Mouse (Mus musculus) neural tube, embryonic 14.5 days (tissue): ENCODE measurements around the gene Rab5b. TPM values are rescaled to one million over a fixed set of nuclear protein-coding genes. Genes with fewer than 3 reads are reported as not detected.
"Not testable (repeated sequence)": the region's sequence is repeated elsewhere in the genome, so short reads cannot be mapped to it uniquely, and the experiment has no call there.

Source experiments
- ATAC-seq: fragments of 200-750 bp; cut with Nextera tagmentation; 2 replicates; pipeline ENCODE4 v1.8.0; 2017; ENCODE audit warnings: low read depth, mild to moderate bottlenecking, moderate TSS enrichment, moderate library complexity
- H3K27ac ChIP-seq: fragments of 300-500 bp; sonication (generic); 2 replicates; pipeline ENCODE4 v1.5.1; 2014; ENCODE audit warnings: low read depth, mild to moderate bottlenecking, control low read depth, low read length, moderate library complexity, mixed read lengths
- H3K27me3 ChIP-seq: fragments of 300-500 bp; sonication (generic); 2 replicates; pipeline ENCODE4 v1.6.1; 2014; ENCODE audit warnings: low read length; ENCODE audit not compliant: control insufficient read depth, insufficient read depth
- H3K36me3 ChIP-seq: fragments of 300-500 bp; sonication (generic); 2 replicates; pipeline ENCODE4 v1.6.1; 2014; ENCODE audit warnings: low read length, mixed read lengths; ENCODE audit not compliant: control insufficient read depth, insufficient read depth
- H3K4me1 ChIP-seq: fragments of 300-500 bp; sonication (generic); 2 replicates; pipeline ENCODE4 v1.6.1; 2014; ENCODE audit warnings: low read length; ENCODE audit not compliant: control insufficient read depth, insufficient read depth
- H3K4me2 ChIP-seq: fragments of 300-500 bp; sonication (generic); 2 replicates; pipeline ENCODE4 v1.6.1; 2014; ENCODE audit warnings: mild to moderate bottlenecking, low read depth, low read length, control low read depth
- H3K4me3 ChIP-seq: fragments of 300-500 bp; sonication (generic); 2 replicates; pipeline ENCODE4 v1.5.1; 2014; ENCODE audit warnings: low read depth, low read length, control low read depth, mixed read lengths
- H3K9ac ChIP-seq: fragments of 300-500 bp; sonication (generic); replicated peaks from 2 replicates; pipeline ENCODE4 v1.6.1; 2014; ENCODE audit warnings: low read depth, mild to moderate bottlenecking, control low read depth, low read length, mixed read lengths
- H3K9me3 ChIP-seq: fragments of 300-500 bp; sonication (generic); 2 replicates; pipeline ENCODE4 v1.6.1; 2016; ENCODE audit warnings: low read length; ENCODE audit not compliant: control insufficient read depth
- WGBS: fragments of 180-500 bp; shearing (Covaris S2); extraction: QIAGEN DNeasy Blood & Tissue Kit; methylation state at CpG from one replicate; pipeline ENCODE4 v1.1.7; 2014; 5-methylcytosine and 5-hydroxymethylcytosine counted together
- polyA plus RNA-seq: library from polyadenylated mRNA; unstranded; fragments of >200 nt; fragmentation: Nextera tagmentation; extraction: Ambion mirVana; gene quantifications from 2 replicates; pipeline ENCODE4 v1.2.1, GENCODE M21; 2014

Rab5b gene
- polyA plus RNA-seq, 1 experiment from 2014 or later = 87.4 TPM

GRCm38 (mm10) chr10:128641871-128642270 lies 54.2 kb downstream of the Rab5b start:
- H3K9ac ChIP-seq = no peak overlapping the region
- H3K9me3 ChIP-seq = no peaks in the 10 kb centered on the region
- no peak overlapping the region for H3K4me3 ChIP-seq
- H3K36me3 ChIP-seq = peaks cover 26% of the 10 kb centered on the region
- no peaks in the 10 kb centered on the region for H3K27me3 ChIP-seq
- ATAC-seq = no peak
- peaks cover 28% of the 10 kb centered on the region for H3K4me1 ChIP-seq
- 85% methylated on average over 7 of the region's 7 CpGs for WGBS
- H3K4me2 ChIP-seq = no peak overlapping the region
- H3K27ac ChIP-seq = no peak overlapping the region

DNA sequence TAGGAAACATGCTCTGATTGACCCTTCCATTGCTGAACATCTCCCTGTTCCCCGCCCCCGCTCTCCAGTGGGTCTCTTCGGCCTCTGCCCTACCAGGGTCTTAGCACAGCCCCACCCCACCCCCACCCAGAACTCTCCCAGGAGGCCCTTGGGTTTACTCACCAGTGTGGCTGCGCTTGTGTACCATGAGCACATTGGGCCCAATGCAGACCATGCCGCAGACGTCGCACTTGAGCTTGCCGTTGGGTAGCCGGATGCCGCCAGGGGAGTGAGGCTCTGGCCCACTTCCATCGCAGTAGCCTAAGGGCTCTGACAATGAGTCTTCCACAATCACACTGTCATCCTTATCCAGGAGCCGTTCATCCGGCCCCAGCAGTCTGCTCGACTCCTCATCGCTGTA lies 55.2 kb downstream of the Rab5b start:
- Histone ChIP-seq H3K9ac (no peak overlapping the region), H3K4me1 (peaks cover 23% of the 10 kb centered on the region; the same call in 1 of the 2 replicates), H3K9me3 (no peaks in the 10 kb centered on the region), H3K27me3 (no peaks in the 10 kb centered on the region), H3K4me2 (no peak overlapping the region), H3K36me3 (peaks cover 35% of the 10 kb centered on the region), H3K27ac (no peak overlapping the region), H3K4me3 (no peak overlapping the region)
- 90% methylated on average over 15 of the region's 15 CpGs for WGBS
- ATAC-seq = no peak

DNA sequence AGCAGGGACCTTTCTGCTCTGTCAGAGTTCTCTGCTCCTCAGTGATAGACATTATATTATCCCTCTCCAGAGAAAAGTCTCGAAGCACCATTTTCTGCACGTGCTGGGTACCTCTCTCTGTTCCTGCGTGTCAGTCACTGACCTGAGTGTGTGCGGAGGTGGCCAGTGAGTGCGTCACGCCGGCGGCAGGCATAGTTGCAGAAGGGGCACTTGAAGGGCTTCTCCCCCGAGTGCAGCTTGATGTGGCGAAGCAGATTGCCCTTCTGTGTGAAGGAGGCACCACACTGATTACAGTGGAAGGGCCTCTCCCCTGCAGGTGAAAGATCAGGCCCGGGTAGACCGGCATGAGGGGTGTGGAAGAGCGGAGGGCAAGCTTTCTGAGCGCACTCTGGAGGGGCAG lies 56.1 kb downstream of the Rab5b start:
- no peak overlapping the region for H3K27ac ChIP-seq
- no peak overlapping the region for H3K4me3 ChIP-seq
- no peak overlapping the region for H3K9ac ChIP-seq
- peaks cover 44% of the 10 kb centered on the region for H3K36me3 ChIP-seq
- ATAC-seq = no peak
- H3K9me3 ChIP-seq = no peaks in the 10 kb centered on the region
- 88% methylated on average over 14 of the region's 14 CpGs for WGBS
- H3K27me3 ChIP-seq = no peaks in the 10 kb centered on the region
- H3K4me1 ChIP-seq = peaks cover 20% of the 10 kb centered on the region; the same call in 1 of the 2 replicates
- H3K4me2 ChIP-seq = no peak overlapping the region

- H3K9me3 ChIP-seq = no peaks in the 10 kb centered on the region
- H3K9ac ChIP-seq = no peak overlapping the region
- H3K4me1 ChIP-seq = no peaks in the 10 kb centered on the region
- 9% methylated on average over 11 of the region's 11 CpGs for WGBS
- no peak for ATAC-seq
- no peak overlapping the region for H3K27ac ChIP-seq
- H3K4me2 ChIP-seq = 0 out of 2 replicates have a peak overlapping the region, but pooled peaks have one; percentile 8
- no peaks in the 10 kb centered on the region for H3K27me3 ChIP-seq
- no peak overlapping the region for H3K4me3 ChIP-seq
- H3K36me3 ChIP-seq = peaks cover 70% of the 10 kb centered on the region
Measured at GRCm38 (mm10) chr10:128637011-128637410, 59.1 kb downstream of the Rab5b start.

DNA sequence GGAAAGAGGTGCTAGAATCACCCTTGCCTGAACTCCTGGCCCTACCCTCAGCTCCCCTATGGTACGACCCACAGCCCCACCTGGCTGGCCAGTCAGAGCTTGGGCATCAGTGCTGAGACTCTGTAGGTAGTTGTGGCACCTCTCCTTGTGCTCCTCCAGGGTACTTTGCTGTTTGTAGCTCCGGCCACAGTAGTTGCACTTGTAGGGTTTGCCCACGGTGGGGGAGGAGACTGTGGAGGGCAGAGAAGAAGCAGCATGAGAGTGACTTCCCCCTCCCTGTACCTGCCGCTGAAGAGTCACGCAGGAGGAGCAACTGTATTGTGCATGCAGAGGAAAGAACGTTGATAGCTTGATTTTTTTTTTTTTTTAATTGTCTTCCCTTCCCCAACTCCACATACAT lies 59.5 kb downstream of the Rab5b start:
- no peak overlapping the region for H3K9ac ChIP-seq
- ATAC-seq = no peak
- no peaks in the 10 kb centered on the region for H3K9me3 ChIP-seq
- H3K4me2 ChIP-seq = no peak overlapping the region
- no peaks in the 10 kb centered on the region for H3K4me1 ChIP-seq
- H3K27me3 ChIP-seq = no peaks in the 10 kb centered on the region
- H3K27ac ChIP-seq = no peak overlapping the region
- peaks cover 70% of the 10 kb centered on the region for H3K36me3 ChIP-seq
- H3K4me3 ChIP-seq = no peak overlapping the region
- 50% methylated on average over 5 of the region's 6 CpGs for WGBS

DNA sequence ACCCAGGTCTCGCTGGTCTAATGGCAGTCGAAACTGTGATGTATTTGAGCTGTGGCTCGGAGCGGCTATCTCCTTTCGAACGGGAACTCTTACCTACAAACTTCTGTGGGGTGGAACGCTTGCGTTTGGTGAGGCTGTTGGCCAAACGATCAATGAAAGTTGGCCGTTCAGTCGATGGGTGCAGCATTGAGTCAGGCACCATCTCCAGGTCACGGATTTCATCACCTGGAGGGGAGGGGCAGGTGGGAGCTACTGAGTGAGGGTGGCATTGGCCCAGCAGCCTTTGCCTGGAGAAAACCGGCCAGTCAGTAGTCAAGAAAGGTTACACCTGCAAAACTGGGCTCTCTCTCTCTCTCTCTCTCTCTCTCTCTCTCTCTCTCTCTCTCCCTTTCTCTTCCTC lies 60.4 kb downstream of the Rab5b start:
- Histone ChIP-seq H3K4me1 (no peaks in the 10 kb centered on the region), H3K27ac (no peak overlapping the region), H3K9me3 (no peaks in the 10 kb centered on the region), H3K36me3 (peaks cover 67% of the 10 kb centered on the region), H3K4me2 (no peak overlapping the region), H3K27me3 (no peaks in the 10 kb centered on the region), H3K4me3 (no peak overlapping the region), H3K9ac (no peak overlapping the region)
- WGBS = 97% methylated on average over 13 of the region's 13 CpGs
- no peak for ATAC-seq

GRCm38 (mm10) chr10:128631571-128631970 lies 64.5 kb downstream of the Rab5b start:
- no peaks in the 10 kb centered on the region for H3K4me1 ChIP-seq
- WGBS = 21% methylated on average over 6 of the region's 6 CpGs
- ATAC-seq = no peak

DNA sequence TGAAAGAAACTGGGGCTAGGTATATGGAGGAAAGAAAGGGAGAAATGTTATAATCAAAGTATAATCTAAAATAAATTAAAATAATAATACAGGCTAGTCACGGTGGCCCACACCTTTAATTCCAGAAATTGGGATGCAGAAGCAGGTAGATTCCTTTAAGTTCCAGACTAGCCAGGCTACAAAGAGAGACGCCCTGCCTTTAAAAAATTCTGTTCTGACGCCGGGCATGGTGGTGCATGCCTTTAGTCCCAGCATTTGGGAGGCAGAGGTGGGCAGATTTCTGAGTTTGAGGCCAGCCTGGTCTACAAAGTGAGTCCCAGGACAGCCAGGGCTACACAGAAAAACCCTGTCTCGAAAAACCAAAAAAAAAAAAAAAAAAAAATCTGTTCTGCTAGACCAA lies 65.8 kb downstream of the Rab5b start:
- not testable (repeated sequence) for H3K9ac ChIP-seq, H3K27ac ChIP-seq, H3K4me3 ChIP-seq, H3K4me2 ChIP-seq, H3K27me3 ChIP-seq, ATAC-seq, H3K4me1 ChIP-seq, H3K9me3 ChIP-seq
- peaks cover 29% of the 10 kb centered on the region for H3K36me3 ChIP-seq
- 90% methylated on average over 5 of the region's 5 CpGs for WGBS

More at GRCm38 (mm10) chr10:128631571-128631970, 64.5 kb downstream of the Rab5b start:
- Histone ChIP-seq H3K4me2 (no peak overlapping the region), H3K9ac (no peak overlapping the region), H3K36me3 (peaks cover 42% of the 10 kb centered on the region), H3K27me3 (no peaks in the 10 kb centered on the region), H3K27ac (no peak overlapping the region), H3K9me3 (no peaks in the 10 kb centered on the region), H3K4me3 (no peak overlapping the region)

DNA sequence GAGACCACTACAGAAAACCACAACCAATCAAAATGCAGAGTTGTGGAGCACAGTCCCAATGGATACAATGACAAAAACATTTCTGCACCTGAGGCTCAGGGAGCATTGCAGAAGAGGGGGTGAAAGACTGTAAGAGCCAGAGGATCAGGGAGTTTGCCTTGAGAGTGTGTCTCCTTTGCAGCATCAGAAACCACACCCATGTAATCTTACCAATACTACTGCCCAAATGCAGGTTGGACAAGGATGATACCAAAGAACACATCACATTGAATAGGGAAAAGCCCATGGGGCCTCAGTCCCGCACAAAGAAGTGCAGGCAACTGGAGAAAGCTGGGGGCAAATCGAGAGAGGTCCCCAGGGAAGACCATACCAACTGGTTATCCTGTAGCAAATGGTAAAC lies 66.3 kb downstream of the Rab5b start:
- Histone ChIP-seq H3K27ac (no peak overlapping the region), H3K4me2 (no peak overlapping the region), H3K27me3 (no peaks in the 10 kb centered on the region), H3K9me3 (no peaks in the 10 kb centered on the region), H3K9ac (no peak overlapping the region), H3K36me3 (peaks cover 24% of the 10 kb centered on the region), H3K4me3 (no peak overlapping the region), H3K4me1 (peaks cover 6% of the 10 kb centered on the region; the same call in 1 of the 2 replicates)
- 60% methylated on average over 2 of the region's 2 CpGs for WGBS
- ATAC-seq = no peak
